Mouse (Mus musculus): ENCODE results near the gene Fam181a. TPM values are rescaled to one million over a fixed set of nuclear protein-coding genes. Genes with fewer than 3 reads are reported as not detected.
A peak's percentile ranks its signal among the peaks of the same experiment; 100 is the strongest.

Gene Fam181a
- total and polyA plus RNA-seq, 2 experiments from 2014 or later, result 9.1 to 10.7 TPM

DNA sequence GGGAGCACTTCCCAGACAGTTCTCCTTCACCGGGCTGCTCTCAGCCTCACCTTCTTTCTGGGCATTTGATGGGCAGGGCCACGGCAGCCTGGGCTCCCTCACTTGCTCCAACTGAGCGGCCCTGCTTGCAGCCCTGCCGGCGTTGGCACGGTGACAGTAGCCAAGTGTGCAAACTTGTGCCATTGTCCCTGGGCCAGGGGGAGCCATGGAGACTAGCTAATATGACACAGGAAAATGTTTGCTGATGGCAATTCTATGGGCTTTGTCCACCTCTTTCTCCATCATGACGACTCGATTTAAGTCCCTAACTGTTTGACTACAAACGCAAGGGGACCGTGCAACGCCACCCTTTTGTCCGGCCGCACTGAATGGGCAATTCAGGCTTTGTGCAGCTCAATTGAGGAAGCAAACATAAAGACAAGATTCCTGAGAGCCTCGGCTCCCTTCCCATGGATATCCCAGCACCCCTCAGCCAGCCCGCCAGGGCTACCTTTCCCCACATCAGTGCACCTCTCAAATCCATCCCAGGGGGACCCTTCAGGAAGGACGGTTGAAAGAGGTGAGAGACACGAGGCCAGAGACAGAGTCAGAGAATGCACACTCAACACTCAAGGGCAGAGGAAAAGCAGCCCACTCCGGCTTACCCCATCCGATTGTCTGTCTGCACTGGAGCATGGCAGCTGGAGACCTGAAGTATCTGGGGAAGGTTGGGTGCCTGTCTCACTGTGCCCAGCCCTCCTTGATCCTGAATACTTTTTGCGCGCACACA is 3.3 kb downstream of the Fam181a start:
- ATAC-seq, result peak; percentile 61
- Histone ChIP-seq H3K9me3 (ENCODE audit: low read length) (no peaks in the 10 kb centered on the region), H3K9ac (peak overlapping the region; percentile 56; the same call in 1 of the 2 replicates), H3K27me3 (ENCODE audit: insufficient read depth, low read length) (no peaks in the 10 kb centered on the region), H3K36me3 (ENCODE audit: insufficient read depth) (no peaks in the 10 kb centered on the region), H3K4me3 (ENCODE audit: low read depth, low read length) (no peak overlapping the region), H3K4me1 (ENCODE audit: insufficient read depth) (peaks cover 11% of the 10 kb centered on the region; the same call in 1 of the 2 replicates), H3K4me2 (ENCODE audit: low read depth) (peak overlapping the region; percentile 75), H3K27ac (ENCODE audit: low read depth, low read length) (peak overlapping the region; percentile 42; the same call in 1 of the 2 replicates)
- peak; percentile 72 for DNase-seq
- 0 out of 2 replicates have a peak, but pooled peaks have one; percentile 13 for TF ChIP-seq CTCF (IDR thresholded peaks at IDR 0.05; ENCODE audit: low read depth)
- WGBS, result 10% methylated on average over 21 of the region's 21 CpGs

DNA sequence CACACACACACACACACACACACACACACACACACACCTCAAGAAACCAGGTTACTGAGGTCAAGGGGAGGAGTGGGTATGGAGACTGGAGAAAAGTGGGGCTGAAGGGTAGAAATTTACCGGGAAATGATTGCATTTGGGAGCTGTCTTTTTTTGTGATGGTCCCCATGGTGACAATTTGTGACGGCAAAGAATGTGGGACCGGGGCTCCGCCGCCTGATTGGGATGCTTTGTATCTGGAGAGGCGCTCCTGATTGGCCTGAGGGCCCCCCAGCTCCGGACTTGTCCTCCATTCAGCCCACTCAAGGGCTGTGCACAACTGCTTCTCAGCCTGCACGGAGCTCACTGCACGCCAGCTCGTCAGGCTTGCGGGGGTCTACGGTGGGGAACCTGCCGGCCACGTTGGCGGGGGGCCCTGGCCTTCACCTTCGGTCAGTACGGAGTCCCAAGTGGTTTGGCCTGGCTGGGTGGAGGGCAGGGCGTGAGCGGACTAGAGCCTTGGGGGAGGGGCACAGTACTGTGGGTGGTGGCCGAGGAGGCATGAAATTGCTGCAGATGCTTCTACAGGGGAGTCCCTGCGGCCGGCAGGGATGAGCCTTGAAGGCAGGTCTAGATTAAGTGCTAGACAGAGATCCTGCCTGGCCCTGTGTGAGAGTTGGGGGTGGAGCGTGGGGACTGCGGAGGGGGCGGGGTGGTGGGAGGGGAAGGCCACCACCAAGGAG is 4.0 kb downstream of the Fam181a start:
- under 1% methylated on average over 24 of the region's 25 CpGs for WGBS
- Histone ChIP-seq H3K27ac (ENCODE audit: low read depth, low read length) (no peak overlapping the region), H3K4me2 (ENCODE audit: low read depth) (peak overlapping the region; percentile 75), H3K9me3 (ENCODE audit: low read length) (no peaks in the 10 kb centered on the region), H3K36me3 (ENCODE audit: insufficient read depth) (no peaks in the 10 kb centered on the region), H3K4me1 (ENCODE audit: insufficient read depth) (peaks cover 11% of the 10 kb centered on the region; the same call in 1 of the 2 replicates), H3K4me3 (ENCODE audit: low read depth, low read length) (peak overlapping the region; percentile 38), H3K27me3 (ENCODE audit: insufficient read depth, low read length) (no peaks in the 10 kb centered on the region), H3K9ac (peak overlapping the region; percentile 56)
- DNase-seq (peak; percentile 71), ATAC-seq (peak; percentile 88)
- no peak for TF ChIP-seq CTCF (IDR thresholded peaks at IDR 0.05; ENCODE audit: low read depth)

DNA sequence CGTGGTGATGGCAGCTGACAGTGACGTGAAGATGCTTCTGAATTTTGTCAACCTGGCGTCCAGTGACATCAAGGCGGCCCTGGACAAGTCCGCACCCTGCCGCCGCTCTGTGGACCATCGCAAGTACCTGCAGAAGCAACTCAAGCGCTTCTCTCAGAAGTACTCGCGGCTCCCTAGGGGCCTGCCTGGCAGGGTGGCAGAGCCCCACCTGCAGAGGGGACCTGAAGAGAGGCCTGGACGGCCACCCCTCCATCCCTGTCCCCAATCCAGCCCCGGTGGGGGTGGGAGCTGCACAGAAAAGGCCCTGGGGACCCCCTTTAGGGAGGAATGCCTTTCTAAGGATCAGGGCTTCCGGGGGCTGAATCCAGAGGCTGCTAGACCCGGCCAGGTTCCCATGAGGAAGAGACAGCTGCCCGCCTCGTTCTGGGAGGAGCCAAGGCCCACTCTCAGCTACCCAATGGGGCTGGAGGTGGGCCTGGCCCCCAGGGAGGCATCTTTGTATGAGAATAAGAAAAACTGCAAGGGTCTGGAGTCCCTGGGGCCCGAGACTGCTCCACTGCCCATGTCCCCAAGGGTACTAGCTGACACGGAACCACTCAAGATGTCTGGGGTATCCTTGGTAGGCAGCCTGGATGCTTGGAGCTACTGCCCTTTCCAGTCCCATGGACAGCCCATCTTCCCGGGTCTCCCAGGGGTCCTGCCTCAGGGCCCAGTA is 5.2 kb downstream of the Fam181a start:
- H3K9me3 ChIP-seq (ENCODE audit: low read length), result no peaks in the 10 kb centered on the region
- no peaks in the 10 kb centered on the region for H3K36me3 ChIP-seq (ENCODE audit: insufficient read depth)
- WGBS, result 39% methylated on average over 20 of the region's 20 CpGs
- H3K27ac ChIP-seq (ENCODE audit: low read depth, low read length), result no peak overlapping the region
- TF ChIP-seq CTCF (IDR thresholded peaks at IDR 0.05; ENCODE audit: low read depth), result no peak
- ATAC-seq (no peak), DNase-seq (no peak)
- no peaks in the 10 kb centered on the region for H3K27me3 ChIP-seq (ENCODE audit: insufficient read depth, low read length)
- no peak overlapping the region for H3K4me3 ChIP-seq (ENCODE audit: low read depth, low read length)
- no peak overlapping the region for H3K4me2 ChIP-seq (ENCODE audit: low read depth)
- H3K4me1 ChIP-seq (ENCODE audit: insufficient read depth), result peaks cover 11% of the 10 kb centered on the region; the same call in 1 of the 2 replicates
- H3K9ac ChIP-seq, result no peak overlapping the region

DNA sequence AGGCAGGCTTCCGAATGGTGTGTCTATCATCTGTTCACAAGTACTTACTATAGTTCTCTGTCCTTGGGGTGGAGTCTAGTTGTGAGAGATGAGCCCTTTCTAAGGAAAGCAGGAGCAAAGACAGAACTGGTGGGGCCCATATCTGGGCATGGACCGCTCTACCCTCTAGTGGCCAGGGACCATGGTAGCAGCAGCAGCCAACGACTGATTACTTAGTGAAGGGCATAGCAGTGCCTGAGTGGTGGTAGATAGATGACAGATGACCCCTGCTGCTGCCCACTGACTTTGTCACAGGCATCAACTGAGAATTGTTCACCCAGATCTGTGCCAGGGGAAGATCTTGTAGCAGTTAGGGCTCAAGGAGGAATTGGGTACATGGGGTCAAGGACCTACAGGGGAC is 12.0 kb downstream of the Fam181a start:
- Histone ChIP-seq H3K9me3 (ENCODE audit: low read length) (no peaks in the 10 kb centered on the region), H3K27ac (ENCODE audit: low read depth, low read length) (no peak overlapping the region), H3K36me3 (ENCODE audit: insufficient read depth) (no peaks in the 10 kb centered on the region), H3K4me3 (ENCODE audit: low read depth, low read length) (no peak overlapping the region), H3K4me2 (ENCODE audit: low read depth) (no peak overlapping the region), H3K4me1 (ENCODE audit: insufficient read depth) (no peaks in the 10 kb centered on the region), H3K9ac (no peak overlapping the region), H3K27me3 (ENCODE audit: insufficient read depth, low read length) (0 out of 2 replicates have a peak, but pooled peaks cover 4% of the 10 kb centered on the region)
- DNase-seq (peak; percentile 17), ATAC-seq (no peak)
- peak; percentile 72 for TF ChIP-seq CTCF (IDR thresholded peaks at IDR 0.05; ENCODE audit: low read depth)
- WGBS, result 37% methylated on average over 3 of the region's 3 CpGs

DNA sequence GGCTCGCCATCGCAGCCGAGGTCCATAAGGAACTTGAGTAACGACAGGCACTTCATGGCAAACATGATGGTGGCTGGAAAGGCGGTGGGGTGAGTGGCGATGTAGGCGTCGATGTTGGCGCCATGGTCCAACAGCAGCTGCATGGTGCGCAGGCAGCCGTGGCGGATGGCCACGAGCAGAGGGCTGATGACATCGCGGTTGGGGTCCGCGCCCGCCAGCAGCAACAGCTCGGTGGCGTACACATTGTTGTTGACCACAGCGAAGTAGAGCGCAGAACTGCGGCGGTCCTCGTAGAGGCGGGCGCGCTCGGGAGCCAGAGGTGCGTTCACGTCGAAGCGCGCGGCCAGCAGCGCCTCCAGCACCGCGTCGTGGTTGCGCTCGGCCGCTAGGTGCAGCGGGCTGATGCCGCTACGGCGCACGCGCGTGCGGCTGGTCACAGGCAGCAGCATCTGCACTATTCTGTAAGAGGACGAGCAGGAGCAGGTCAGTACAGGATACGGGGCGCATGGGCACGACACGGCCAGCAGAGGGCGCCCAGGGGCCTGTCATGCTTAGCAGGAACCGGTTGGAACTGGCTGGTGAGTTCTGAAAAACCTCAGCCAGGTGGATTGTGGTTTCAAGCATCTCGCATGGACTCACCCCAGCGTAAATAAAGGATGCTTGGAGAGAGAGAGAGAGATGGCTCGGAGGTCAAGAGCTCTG is 14.5 kb downstream of the Fam181a start:
- H3K4me1 ChIP-seq (ENCODE audit: insufficient read depth), result no peaks in the 10 kb centered on the region
- peak overlapping the region; percentile 56 for H3K4me2 ChIP-seq (ENCODE audit: low read depth)
- WGBS, result 8% methylated on average over 60 of the region's 60 CpGs
- peak; percentile 92 for TF ChIP-seq CTCF (IDR thresholded peaks at IDR 0.05; ENCODE audit: low read depth)
- H3K9ac ChIP-seq, result peak overlapping the region; percentile 31
- no peaks in the 10 kb centered on the region for H3K9me3 ChIP-seq (ENCODE audit: low read length)
- DNase-seq (peak; percentile 93), ATAC-seq (peak; percentile 97)
- no peak overlapping the region for H3K27ac ChIP-seq (ENCODE audit: low read depth, low read length)
- peak overlapping the region; percentile 35 for H3K4me3 ChIP-seq (ENCODE audit: low read depth, low read length)
- H3K27me3 ChIP-seq (ENCODE audit: insufficient read depth, low read length), result 0 out of 2 replicates have a peak, but pooled peaks cover 4% of the 10 kb centered on the region
- no peaks in the 10 kb centered on the region for H3K36me3 ChIP-seq (ENCODE audit: insufficient read depth)

DNA sequence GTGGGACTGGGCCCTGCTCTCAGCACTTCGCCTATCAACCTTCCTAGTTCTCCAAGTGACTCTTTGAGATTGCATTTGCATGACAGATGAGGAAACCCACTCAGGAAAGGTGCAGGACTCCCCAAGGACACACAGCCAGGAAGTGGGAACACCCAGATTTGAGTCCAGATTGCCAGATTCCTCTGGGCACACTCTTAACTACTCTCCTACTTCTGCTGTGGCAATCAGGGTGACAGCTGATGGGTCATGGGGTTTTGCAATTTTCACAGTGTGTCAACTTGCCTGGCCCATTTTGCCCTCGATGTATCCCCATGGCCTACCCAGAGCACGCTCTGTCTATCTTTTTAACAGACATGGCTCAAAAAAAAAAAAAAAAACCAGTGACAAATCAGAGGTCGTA is 15.8 kb downstream of the Fam181a start:
- 88% methylated on average over 4 of the region's 4 CpGs for WGBS

More for the DNA sequence above, 15.8 kb downstream of the Fam181a start:
- H3K9me3 ChIP-seq (ENCODE audit: low read length), result no peaks in the 10 kb centered on the region
- no peak overlapping the region for H3K27ac ChIP-seq (ENCODE audit: low read depth, low read length)
- no peak for DNase-seq
- no peak for ATAC-seq
- no peak for TF ChIP-seq CTCF (IDR thresholded peaks at IDR 0.05; ENCODE audit: low read depth)
- H3K9ac ChIP-seq, result no peak overlapping the region
- no peak overlapping the region for H3K4me3 ChIP-seq (ENCODE audit: low read depth, low read length)
- H3K4me2 ChIP-seq (ENCODE audit: low read depth), result no peak overlapping the region
- 0 out of 2 replicates have a peak, but pooled peaks cover 4% of the 10 kb centered on the region for H3K27me3 ChIP-seq (ENCODE audit: insufficient read depth, low read length)
- no peaks in the 10 kb centered on the region for H3K4me1 ChIP-seq (ENCODE audit: insufficient read depth)
- no peaks in the 10 kb centered on the region for H3K36me3 ChIP-seq (ENCODE audit: insufficient read depth)

All from forebrain, postnatal 0 days (tissue).